Mouse (Mus musculus) small intestine, adult 2 months (tissue): ENCODE data around the gene Ranbp17.

Experiments used
- CTCF ChIP-seq: fragments of 200-500 bp; IDR thresholded peaks from 2 replicates; pipeline ENCODE4 v1.5.1; 2012; ENCODE audit warnings: low read depth, mild to moderate bottlenecking, control low read depth, inconsistent platforms, low read length, moderate library complexity, mixed read lengths; ENCODE audit not compliant: insufficient replicate concordance, insufficient read length; ENCODE audit errors: extremely low read depth
- POLR2A ChIP-seq: fragments of 200-500 bp; IDR thresholded peaks from 2 replicates; pipeline ENCODE4 v1.6.1; 2012; ENCODE audit warnings: low read depth, mild to moderate bottlenecking, control low read depth, inconsistent platforms, low read length, moderate library complexity

DNA sequence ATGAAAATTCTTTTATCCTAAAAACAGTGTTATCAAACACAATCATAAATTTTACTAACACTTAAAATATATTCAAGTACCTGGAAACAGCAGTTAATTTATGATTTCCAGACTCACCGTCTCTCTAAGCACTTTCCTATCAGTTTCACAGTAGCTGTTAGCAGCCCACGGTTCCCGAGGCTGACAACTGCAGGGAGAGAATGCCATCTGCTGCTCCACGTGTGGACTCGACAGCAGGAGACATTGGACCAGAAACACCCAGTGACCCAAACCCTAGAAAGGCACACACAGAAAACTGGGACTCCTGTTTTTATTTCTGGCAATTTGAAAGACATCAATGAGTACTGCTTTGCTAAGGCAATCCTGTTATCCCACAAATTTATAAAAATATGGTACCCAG is 79.7 kb downstream of the Ranbp17 start:
- TF ChIP-seq POLR2A = no peak
- no peak for TF ChIP-seq CTCF
